Mouse (Mus musculus): ENCODE data around the gene Sclt1.

Gene Sclt1

DNA sequence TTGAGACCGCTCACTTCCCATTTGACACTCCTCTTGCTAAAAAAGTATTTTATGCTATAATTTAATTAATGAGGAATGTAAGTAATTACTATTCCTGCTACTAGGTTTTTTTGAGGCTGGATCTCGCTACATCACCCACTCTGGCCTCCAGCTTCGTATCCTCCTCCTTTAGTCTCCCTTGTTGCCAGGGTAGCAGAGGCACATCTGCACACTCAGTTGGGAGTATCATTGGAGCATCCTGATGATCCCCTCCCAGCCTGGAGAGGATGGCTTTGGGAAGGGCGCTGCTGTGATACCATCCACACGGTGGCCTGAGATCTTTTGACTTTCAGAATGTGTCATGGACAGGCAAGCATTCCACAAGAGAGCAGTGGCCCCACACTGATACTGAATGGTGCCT lies 156.8 kb downstream of the Sclt1 start:
- no peak for DNase-seq

DNA sequence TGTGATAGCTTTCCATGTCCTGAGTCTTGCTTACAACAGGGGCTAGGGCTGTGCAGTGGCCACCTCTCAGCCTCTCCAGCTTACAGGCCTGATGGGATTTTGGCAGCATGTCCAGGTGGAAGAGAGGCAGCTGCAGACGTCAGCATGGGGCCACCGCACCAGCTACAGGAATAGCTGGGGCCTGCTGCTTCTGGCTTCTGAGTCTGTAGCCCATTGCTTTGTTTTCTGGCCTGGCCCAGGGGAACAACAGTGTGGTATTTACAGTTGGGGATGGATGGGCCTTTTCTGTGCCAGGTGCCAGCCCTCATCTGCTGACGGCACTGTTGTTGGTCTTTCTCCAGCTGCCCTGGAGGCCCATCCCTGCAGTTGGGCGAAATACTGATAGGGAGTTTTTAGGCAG lies 158.7 kb downstream of the Sclt1 start:
- peak in 1 of 2 experiments; percentile 34 for DNase-seq

DNA sequence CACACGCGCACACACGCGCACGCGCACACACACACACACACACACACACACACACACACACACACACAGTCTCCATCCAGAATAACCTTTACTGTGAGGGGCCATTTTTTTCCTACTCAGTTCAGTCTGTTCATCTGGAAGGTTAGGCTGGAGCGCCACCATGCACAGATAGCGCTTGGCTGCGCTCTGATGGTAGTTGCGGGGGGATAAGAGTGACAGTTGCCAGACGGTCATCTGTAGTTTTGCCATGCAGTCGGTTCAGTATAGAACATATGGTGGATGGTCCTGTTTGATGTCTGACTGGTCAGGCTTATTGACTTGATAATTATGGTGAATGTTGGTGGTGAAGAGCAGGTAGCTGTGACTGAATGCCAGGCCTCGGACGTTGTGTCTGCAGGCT lies 159.2 kb downstream of the Sclt1 start:
- DNase-seq: no peak

DNA sequence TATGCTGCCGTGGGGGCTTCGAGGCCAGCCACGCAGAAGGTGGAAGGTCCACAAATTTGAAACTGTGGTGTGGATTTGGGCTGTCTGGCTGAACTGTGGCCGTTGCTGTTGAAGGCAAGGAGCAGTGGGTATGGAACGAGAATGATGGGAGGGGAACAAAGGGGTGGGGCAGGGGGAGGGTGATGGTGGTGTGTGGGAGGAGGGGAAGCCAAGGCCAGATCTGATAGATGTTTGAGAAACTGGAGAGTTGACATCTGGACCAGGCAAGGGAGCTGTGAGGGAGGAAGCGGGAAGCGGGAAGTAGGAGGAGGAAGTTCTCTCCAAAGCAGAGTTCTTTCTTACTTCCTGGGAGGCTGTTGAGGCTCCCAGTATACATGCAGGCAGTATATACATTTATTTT lies 160.1 kb downstream of the Sclt1 start:
- DNase-seq: no peak

DNA sequence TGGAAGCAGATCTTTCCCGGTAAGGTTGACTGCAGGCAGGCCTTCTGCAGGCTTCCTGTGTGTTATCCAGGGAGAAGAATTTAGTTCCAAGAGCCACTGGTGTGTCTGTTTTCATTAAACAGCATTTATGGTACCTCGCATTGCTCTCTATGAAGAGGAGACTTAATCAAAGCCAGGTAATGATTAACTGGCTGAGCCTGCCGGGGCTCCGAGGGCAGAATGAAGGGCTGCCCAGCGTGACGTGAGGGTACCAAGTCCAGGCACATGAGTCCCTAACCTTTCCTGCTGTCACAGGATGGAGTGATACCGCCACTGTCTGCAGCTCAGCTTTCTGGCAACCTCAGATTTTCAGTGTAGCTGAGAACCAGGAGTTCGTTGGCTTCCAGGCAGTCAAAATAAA lies 160.9 kb downstream of the Sclt1 start:
- DNase-seq: peak; percentile 85 to 94

DNA sequence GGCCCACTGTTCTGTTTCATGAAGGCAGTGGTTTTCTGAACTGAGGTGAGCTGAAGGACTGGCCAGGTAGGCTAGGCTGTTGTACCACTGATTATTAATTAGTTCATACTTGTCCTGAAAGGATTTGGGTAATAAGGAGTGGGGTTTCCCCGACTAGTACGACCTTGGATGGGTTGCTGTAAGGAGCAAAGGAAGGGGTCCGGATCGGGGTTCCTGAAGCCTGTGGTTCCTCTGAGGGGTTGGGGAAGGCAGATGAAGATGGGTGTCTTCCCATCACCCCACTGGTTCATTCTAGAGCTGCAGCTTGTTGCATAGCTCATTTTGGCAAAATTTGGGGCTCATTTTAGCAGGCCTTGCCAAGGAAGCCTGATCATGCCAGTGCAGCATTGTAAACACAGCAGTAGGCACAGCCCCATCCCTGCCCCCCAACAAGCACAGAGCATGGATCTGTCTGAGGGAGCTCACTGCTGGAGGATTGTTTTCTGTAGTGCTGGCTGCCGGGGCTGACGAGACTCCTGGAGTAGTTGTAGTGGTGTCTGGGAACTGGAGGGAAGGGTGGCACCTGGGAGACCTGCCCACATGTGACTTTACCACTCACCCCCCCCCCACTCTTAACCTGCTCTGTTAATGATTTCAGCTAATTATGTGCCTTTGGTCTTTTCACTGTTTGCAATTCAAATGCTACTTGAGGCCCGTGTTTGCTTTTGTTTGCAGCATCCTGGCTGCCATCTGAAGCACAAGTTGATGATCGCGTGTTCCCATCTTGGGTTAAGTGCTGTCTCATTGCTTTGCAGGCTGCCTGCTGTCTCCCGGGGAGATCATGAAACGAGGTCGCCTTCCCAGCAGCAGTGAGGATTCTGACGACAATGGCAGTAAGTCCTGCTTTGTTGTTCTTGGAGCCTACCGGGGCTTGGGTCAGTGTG lies 161.7 kb downstream of the Sclt1 start:
- DNase-seq: peak; percentile 57 to 85

DNA sequence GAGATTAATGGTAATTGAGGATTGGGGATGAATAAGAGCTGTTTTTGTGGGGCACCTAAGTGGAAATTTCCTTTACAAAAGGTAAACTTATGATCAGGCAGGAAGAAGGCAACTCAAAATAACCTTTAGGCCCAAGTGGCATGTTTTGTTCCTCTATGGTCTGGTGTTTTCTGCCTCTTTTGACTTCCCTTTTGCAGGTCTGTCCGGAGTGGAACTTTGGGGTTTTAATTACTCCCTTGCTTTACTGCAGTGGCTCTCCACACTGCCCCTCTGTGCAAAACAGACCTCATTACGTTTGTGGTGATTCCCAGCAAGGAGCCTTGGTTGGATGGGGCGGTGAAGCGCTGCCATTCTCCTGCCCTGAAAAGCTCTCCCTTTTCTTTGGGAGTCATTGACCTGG lies 162.4 kb downstream of the Sclt1 start:
- no peak for DNase-seq

DNA sequence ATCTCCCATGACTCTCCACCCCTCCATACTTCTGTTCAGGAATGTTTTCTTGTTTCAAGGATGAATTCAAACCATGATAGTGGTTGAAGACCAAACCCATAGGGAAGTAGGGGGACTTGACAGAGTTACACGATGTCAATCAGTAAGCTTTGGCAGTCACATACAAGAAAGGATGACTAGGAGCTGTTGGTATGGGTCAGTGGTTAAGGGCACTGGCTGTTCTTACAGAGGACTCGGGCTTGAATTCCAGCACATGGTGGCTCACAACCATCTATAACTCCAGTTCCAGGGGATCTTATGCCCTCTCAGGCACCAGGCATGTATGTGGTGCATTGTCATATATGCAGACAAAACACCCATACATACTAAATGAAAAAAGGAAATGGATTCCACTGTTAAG lies 165.1 kb downstream of the Sclt1 start:
- DNase-seq: no peak
